24 mouse cellular contexts compared by ENCODE assay signal in the genomic region with DNA sequence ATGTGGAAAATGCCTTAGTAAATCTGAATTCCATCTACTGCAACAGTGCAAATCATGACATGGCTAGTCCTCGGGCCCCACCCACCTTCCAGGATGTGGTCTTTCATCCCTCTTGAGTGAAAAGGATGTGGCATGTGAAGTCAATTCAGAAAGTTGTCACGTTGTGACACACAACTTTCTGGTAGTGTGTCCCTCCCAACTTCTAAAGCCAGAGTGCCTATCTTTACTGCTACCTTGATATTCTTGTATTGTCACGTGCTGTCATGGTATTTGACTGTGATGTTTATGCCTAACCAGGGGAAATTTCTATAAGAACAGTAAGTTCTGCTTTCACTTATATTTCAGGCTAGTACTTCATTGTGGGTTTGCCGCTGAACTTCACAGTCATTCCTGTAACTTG.
A peak's percentile ranks its signal among the peaks of the same experiment; 100 is the strongest.
DNase-seq lines count a peak whose midpoint lies in the region; ATAC-seq and TF ChIP-seq lines count a peak whose summit lies in the region.
"Had no signal": no experiment of that assay in that cellular context is flagged by ENCODE, and none has a peak within 500 bp of the region (broad histone marks: within the 10 kb centered on the region; RNA-seq: fewer than 3 reads in every experiment).

No protein-coding gene starts in this region.

- H3K4me2 ChIP-seq in forebrain, postnatal 0 days (ENCODE audit: low read depth) = no peak overlapping the region
- H3K4me2 ChIP-seq in neural tube, embryonic 15.5 days = no peak overlapping the region
- H3K4me2 ChIP-seq: embryonic facial prominence, embryonic 12.5 days; hindbrain, embryonic 15.5 days; liver, embryonic 11.5 days; lung, embryonic 14.5 days; neural tube, embryonic 13.5 days had no signal

- H3K36me3 ChIP-seq in megakaryocyte, embryonic 14.5 days (replicated peaks; ENCODE audit: low read length) = no peaks in the 10 kb centered on the region
- no peaks in the 10 kb centered on the region for H3K36me3 ChIP-seq in forebrain, postnatal 0 days (ENCODE audit: insufficient read depth)
- no peaks in the 10 kb centered on the region for H3K36me3 ChIP-seq in neural tube, embryonic 15.5 days
- H3K36me3 ChIP-seq: embryonic facial prominence, embryonic 12.5 days; hindbrain, embryonic 15.5 days; limb, embryonic 10.5 days; neural tube, embryonic 13.5 days had no signal

- no peak overlapping the region for H3K9ac ChIP-seq in forebrain, postnatal 0 days
- no peak overlapping the region for H3K9ac ChIP-seq in neural tube, embryonic 15.5 days (replicated peaks)
- H3K9ac ChIP-seq: embryonic facial prominence, embryonic 12.5 days; hindbrain, embryonic 15.5 days; lung, embryonic 14.5 days; neural tube, embryonic 13.5 days had no signal

- H3K27me3 ChIP-seq in megakaryocyte, embryonic 14.5 days (replicated peaks) = no peaks in the 10 kb centered on the region
- H3K27me3 ChIP-seq in forebrain, postnatal 0 days (ENCODE audit: insufficient read depth, low read length) = no peaks in the 10 kb centered on the region
- H3K27me3 ChIP-seq in neural tube, embryonic 15.5 days (replicated peaks) = no peaks in the 10 kb centered on the region
- H3K27me3 ChIP-seq: embryonic facial prominence, embryonic 12.5 days; hindbrain, embryonic 15.5 days; neural tube, embryonic 13.5 days had no signal

- ATAC-seq in forebrain, postnatal 0 days = no peak
- no peak for ATAC-seq in neural tube, embryonic 15.5 days (ENCODE audit: low FRiP score)

- H3K27ac ChIP-seq in forebrain, postnatal 0 days (ENCODE audit: low read depth, low read length) = no peak overlapping the region
- H3K27ac ChIP-seq in neural tube, embryonic 15.5 days (replicated peaks) = no peak overlapping the region
- H3K27ac ChIP-seq: embryonic facial prominence, embryonic 12.5 days; hindbrain, embryonic 15.5 days; left cerebral cortex, adult 2 months; limb, embryonic 10.5 days; neural tube, embryonic 13.5 days; stomach, postnatal 0 days had no signal

- DNase-seq in spleen, adult 18-20 months = peak; percentile 14 to 35
- no peak for DNase-seq in spleen, adult 12 weeks (ENCODE audit: low spot score)
- DNase-seq in A20 (ENCODE audit: low read depth, low spot score) = peak; percentile 33
- DNase-seq in T-cell, adult 2 months (ENCODE audit: low spot score) = peak; percentile 32
- DNase-seq in forebrain, postnatal 0 days = no peak
- no peak for DNase-seq in kidney, adult 11 months
- DNase-seq: adrenal gland, adult 8-10 months; cerebellum, adult 11 months; cerebellum, postnatal 36 days; heart, postnatal 14 days; kidney, adult 2 months; kidney, postnatal 14 days; lung, embryonic 14.5 days; retina, postnatal 1 day; right cerebral cortex, postnatal 4 days had no signal

- 90% methylated on average over 4 of the region's 4 CpGs for WGBS in forebrain, postnatal 0 days
- WGBS in neural tube, embryonic 15.5 days = 91% methylated on average over 4 of the region's 4 CpGs

- H3K4me3 ChIP-seq in megakaryocyte, embryonic 14.5 days (replicated peaks) = peak overlapping the region; percentile 44
- no peak overlapping the region for H3K4me3 ChIP-seq in forebrain, postnatal 0 days (ENCODE audit: low read depth, low read length)
- no peak overlapping the region for H3K4me3 ChIP-seq in neural tube, embryonic 15.5 days (replicated peaks)
- H3K4me3 ChIP-seq: embryonic facial prominence, embryonic 12.5 days; hindbrain, embryonic 15.5 days; left cerebral cortex, adult 2 months; limb, embryonic 10.5 days; neural tube, embryonic 13.5 days had no signal

- TF ChIP-seq CTCF in forebrain, postnatal 0 days (IDR thresholded peaks at IDR 0.05; ENCODE audit: low read depth) = no peak

- H3K9me3 ChIP-seq in megakaryocyte, embryonic 14.5 days = no peaks in the 10 kb centered on the region
- no peaks in the 10 kb centered on the region for H3K9me3 ChIP-seq in forebrain, postnatal 0 days (ENCODE audit: low read length)
- no peaks in the 10 kb centered on the region for H3K9me3 ChIP-seq in neural tube, embryonic 15.5 days (replicated peaks)
- H3K9me3 ChIP-seq: embryonic facial prominence, embryonic 12.5 days; hindbrain, embryonic 15.5 days; limb, embryonic 10.5 days; neural tube, embryonic 13.5 days had no signal

- peaks cover 17% of the 10 kb centered on the region for H3K4me1 ChIP-seq in megakaryocyte, embryonic 14.5 days
- no peaks in the 10 kb centered on the region for H3K4me1 ChIP-seq in forebrain, postnatal 0 days (ENCODE audit: insufficient read depth)
- no peaks in the 10 kb centered on the region for H3K4me1 ChIP-seq in neural tube, embryonic 15.5 days
- H3K4me1 ChIP-seq: embryonic facial prominence, embryonic 12.5 days; hindbrain, embryonic 15.5 days; limb, embryonic 10.5 days; neural tube, embryonic 13.5 days had no signal

Comparison
In these comparisons a context has a peak if more than half of its experiments do, and no peak if none do; other contexts are left out.
1. DNase-seq: peak in spleen, adult 18-20 months (2 of 2), A20 (single experiment) and T-cell, adult 2 months (single experiment); none in spleen, adult 12 weeks (single experiment), forebrain, postnatal 0 days (single experiment) and kidney, adult 11 months (single experiment).